Mouse (Mus musculus): ENCODE data around the gene Ddx51.

GRCm38 (mm10) chr5:110604311-110604710, 48.9 kb upstream of the Ddx51 start:
- TF ChIP-seq GATA1 (IDR thresholded peaks at IDR 0.05; ENCODE audit: borderline replicate concordance, low read length) (no peak), FLI1 (IDR thresholded peaks at IDR 0.05; ENCODE audit: low read length) (no peak)
